Mouse (Mus musculus) lung, postnatal 0 days (tissue): Measurements from ENCODE around the gene Atpif1. TPM values are rescaled to one million over a fixed set of nuclear protein-coding genes. Genes with fewer than 3 reads are reported as not detected.

Experiments used
- ATAC-seq: fragments of 200-750 bp; cut with Nextera tagmentation; 2 replicates; pipeline ENCODE4 v1.8.0; 2017; ENCODE audit warnings: moderate library complexity
- DNase-seq: peaks from one replicate; pipeline ENCODE4 v3.0.0-alpha.2; 2016; ENCODE audit warnings: low spot score
- H3K27ac ChIP-seq: fragments of 300-500 bp; sonication (generic); 2 replicates; pipeline ENCODE4 v1.5.1; 2014; ENCODE audit warnings: antibody characterized with exemption, mild to moderate bottlenecking, low read length, mixed read lengths
- H3K27me3 ChIP-seq: fragments of 300-500 bp; sonication (generic); replicated peaks from 2 replicates; pipeline ENCODE4 v1.6.1; 2014; ENCODE audit warnings: low read length, mixed read lengths; ENCODE audit not compliant: insufficient read depth
- H3K36me3 ChIP-seq: fragments of 300-500 bp; sonication (generic); 2 replicates; pipeline ENCODE4 v1.6.1; 2014; ENCODE audit warnings: low read length, mixed read lengths; ENCODE audit not compliant: insufficient read depth
- H3K4me1 ChIP-seq: fragments of 300-500 bp; sonication (generic); 2 replicates; pipeline ENCODE4 v1.6.1; 2014; ENCODE audit warnings: antibody characterized with exemption, low read depth, low read length, mixed read lengths; ENCODE audit not compliant: insufficient read depth
- H3K4me2 ChIP-seq: fragments of 300-500 bp; sonication (generic); replicated peaks from 2 replicates; pipeline ENCODE4 v1.6.1; 2014; ENCODE audit warnings: low read depth, mild to moderate bottlenecking, low read length, moderate library complexity, mixed read lengths
- H3K4me3 ChIP-seq: fragments of 300-500 bp; sonication (generic); 2 replicates; pipeline ENCODE4 v1.5.1; 2014; ENCODE audit warnings: low read depth, low read length
- H3K9ac ChIP-seq: fragments of 300-500 bp; sonication (generic); replicated peaks from 2 replicates; pipeline ENCODE4 v1.6.1; 2014; ENCODE audit warnings: low read depth, mild to moderate bottlenecking
- H3K9me3 ChIP-seq: fragments of 300-500 bp; sonication (generic); 2 replicates; pipeline ENCODE4 v1.6.1; 2016; ENCODE audit warnings: low read length, mixed read lengths
- CTCF ChIP-seq: IDR thresholded peaks from 2 replicates; pipeline ENCODE4 v1.5.1; 2016; ENCODE audit warnings: antibody characterized with exemption, mild to moderate bottlenecking
- EP300 ChIP-seq: IDR thresholded peaks from 2 replicates; pipeline ENCODE4 v1.6.1; 2016; ENCODE audit warnings: antibody characterized with exemption, mild to moderate bottlenecking, control low read depth
- WGBS: fragments of 180-500 bp; shearing (Covaris S2); extraction: QIAGEN DNeasy Blood & Tissue Kit; methylation state at CpG from one replicate; pipeline ENCODE4 v1.1.7; 2014; 5-methylcytosine and 5-hydroxymethylcytosine counted together
- polyA plus RNA-seq: library from polyadenylated mRNA; unstranded; fragments of >200 nt; fragmentation: Nextera tagmentation; extraction: Ambion mirVana; gene quantifications from 2 replicates; pipeline ENCODE4 v1.2.1, GENCODE M21; 2015

The Atpif1 gene
- polyA plus RNA-seq, 1 experiment from 2014 or later, result 732 TPM

DNA sequence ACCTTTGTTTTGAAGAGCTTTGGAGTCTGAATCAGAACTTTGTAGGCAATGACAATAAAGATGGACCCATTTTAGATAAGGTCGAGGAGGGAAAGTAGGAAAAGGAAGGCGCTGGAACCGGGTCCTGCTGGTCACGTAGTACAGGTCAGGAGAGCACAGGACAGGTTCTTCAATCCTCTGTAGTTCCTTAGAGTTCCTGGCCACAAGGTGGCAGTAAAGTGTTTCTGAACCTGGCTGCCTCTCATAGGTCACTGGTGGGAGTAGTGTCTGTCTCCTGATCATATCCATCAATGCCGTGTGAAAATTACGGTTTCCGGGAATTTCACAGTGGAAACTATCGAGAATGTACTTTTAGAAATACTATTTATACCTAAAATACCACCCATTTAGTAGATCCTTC is 12.4 kb upstream of the Atpif1 start:
- 23% methylated on average over 8 of the region's 8 CpGs for WGBS
- peak; percentile 73 for ATAC-seq
- no peak for TF ChIP-seq EP300
- TF ChIP-seq CTCF, result peak; percentile 81
- Histone ChIP-seq H3K27me3 (no peaks in the 10 kb centered on the region), H3K9me3 (no peaks in the 10 kb centered on the region), H3K4me3 (no peak overlapping the region), H3K27ac (no peak overlapping the region), H3K9ac (no peak overlapping the region), H3K4me2 (no peak overlapping the region), H3K36me3 (peaks cover 52% of the 10 kb centered on the region), H3K4me1 (no peaks in the 10 kb centered on the region)
- peak; percentile 78 for DNase-seq

GRCm38 (mm10) chr4:132542724-132543123 is 9.3 kb upstream of the Atpif1 start:
- no peaks in the 10 kb centered on the region for H3K27me3 ChIP-seq
- peaks cover 47% of the 10 kb centered on the region for H3K36me3 ChIP-seq
- no peak overlapping the region for H3K4me3 ChIP-seq
- H3K9me3 ChIP-seq, result no peaks in the 10 kb centered on the region
- H3K4me1 ChIP-seq, result no peaks in the 10 kb centered on the region
- no peak for ATAC-seq
- 35% methylated on average over 1 of the region's 1 CpGs for WGBS
- peak; percentile 16; the same call in 1 of the 2 replicates for TF ChIP-seq CTCF
- TF ChIP-seq EP300, result no peak
- no peak overlapping the region for H3K27ac ChIP-seq
- no peak overlapping the region for H3K4me2 ChIP-seq
- no peak for DNase-seq
- no peak overlapping the region for H3K9ac ChIP-seq

DNA sequence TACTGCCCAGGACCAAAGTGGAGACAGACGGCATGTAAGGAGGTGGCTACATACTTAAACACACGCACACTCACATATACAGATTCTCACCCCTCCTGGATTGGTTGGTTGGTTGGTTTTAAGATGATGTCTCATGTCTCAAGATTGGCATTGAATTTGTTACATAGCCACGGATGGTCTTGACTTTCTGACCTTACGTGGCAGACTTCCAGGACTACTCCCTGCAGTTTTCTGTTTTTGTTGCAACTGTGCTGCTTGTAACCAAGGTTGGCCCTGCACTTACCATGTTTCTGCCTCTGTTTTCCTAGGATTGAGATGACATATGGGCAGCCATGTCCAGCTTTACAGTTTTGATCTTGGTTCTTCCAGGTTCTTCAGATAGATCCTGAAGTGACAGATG is 8.0 kb upstream of the Atpif1 start:
- no peaks in the 10 kb centered on the region for H3K4me1 ChIP-seq
- DNase-seq (no peak), ATAC-seq (no peak)
- no peak overlapping the region for H3K4me2 ChIP-seq
- H3K4me3 ChIP-seq, result no peak overlapping the region
- TF ChIP-seq CTCF, result no peak
- TF ChIP-seq EP300, result no peak
- peaks cover 36% of the 10 kb centered on the region for H3K36me3 ChIP-seq
- no peaks in the 10 kb centered on the region for H3K27me3 ChIP-seq
- no peaks in the 10 kb centered on the region for H3K9me3 ChIP-seq
- H3K27ac ChIP-seq, result no peak overlapping the region
- no peak overlapping the region for H3K9ac ChIP-seq
- WGBS, result 77% methylated on average over 4 of the region's 4 CpGs

DNA sequence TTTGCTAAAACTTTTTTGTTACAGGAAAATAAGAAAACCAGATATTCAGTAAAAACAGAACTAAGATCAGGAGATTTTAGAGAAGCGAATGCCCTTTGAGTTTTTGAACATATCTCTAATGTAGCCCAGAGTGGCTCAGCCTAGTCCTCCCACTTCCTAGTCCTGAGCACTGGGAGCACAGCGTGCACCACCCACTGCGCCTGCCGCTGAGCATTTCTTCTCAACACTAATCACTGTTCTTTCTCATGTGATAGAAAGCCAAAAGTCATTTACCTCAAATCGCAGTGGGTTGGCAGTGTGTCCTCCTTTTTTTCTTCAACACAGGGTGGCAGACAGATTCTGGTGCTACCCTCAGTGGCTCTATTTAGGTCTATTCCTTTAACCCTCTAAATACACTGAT is 6.0 kb upstream of the Atpif1 start:
- TF ChIP-seq EP300 (no peak), CTCF (no peak)
- Histone ChIP-seq H3K9ac (no peak overlapping the region), H3K27ac (no peak overlapping the region), H3K27me3 (no peaks in the 10 kb centered on the region), H3K4me1 (no peaks in the 10 kb centered on the region; the same call in 1 of the 2 replicates), H3K36me3 (peaks cover 33% of the 10 kb centered on the region), H3K4me2 (no peak overlapping the region), H3K9me3 (no peaks in the 10 kb centered on the region), H3K4me3 (no peak overlapping the region)
- DNase-seq (no peak), ATAC-seq (no peak)
- 91% methylated on average over 5 of the region's 5 CpGs for WGBS

DNA sequence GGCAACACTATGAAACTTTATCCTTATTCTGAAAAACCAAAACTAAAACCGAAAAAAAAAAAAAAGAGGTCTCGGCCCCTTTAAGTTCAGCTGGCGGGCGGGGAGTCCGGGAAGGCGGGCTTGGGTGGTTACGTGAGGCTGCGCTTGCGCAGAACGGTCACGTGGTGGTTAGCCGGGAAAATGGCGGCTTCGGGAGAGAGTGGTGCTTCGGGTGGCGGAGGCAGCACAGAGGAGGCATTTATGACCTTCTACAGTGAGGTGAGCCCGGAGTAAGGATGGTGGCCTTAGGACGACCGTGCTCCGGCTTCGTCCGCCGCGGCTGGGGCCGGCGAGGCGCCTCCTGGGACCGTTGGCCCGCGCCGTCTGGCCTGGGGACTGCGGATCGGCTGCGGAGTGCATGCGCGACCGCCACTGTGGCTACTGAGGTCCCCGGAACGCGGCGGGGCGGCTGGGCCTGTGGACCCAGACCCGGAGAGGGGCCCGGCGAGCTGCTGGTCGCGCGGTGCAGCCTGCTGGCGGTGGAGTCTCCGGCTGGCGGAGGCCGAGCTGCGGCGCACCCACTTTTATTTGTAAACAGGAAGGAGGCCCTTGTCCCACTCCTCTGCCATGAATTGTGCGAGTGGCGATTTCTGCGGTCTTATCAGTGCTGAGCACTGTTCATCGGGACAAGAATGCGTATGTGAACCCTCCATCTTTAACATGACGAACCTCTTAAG is 2.1 kb upstream of the Atpif1 start, which contains the start of gene Dnajc8:
Gene Dnajc8, plus strand, starts transcription at position 145 of the 716 bp plus-strand sequence.
- H3K9me3 ChIP-seq, result no peaks in the 10 kb centered on the region
- ATAC-seq (peak; percentile 85), DNase-seq (peak; percentile 95)
- peak within 1 kb of the TSS; percentile 63 for H3K4me2 ChIP-seq
- TF ChIP-seq CTCF (no peak), EP300 (no peak)
- peaks cover 10% of the 10 kb centered on the region; the same call in 1 of the 2 replicates for H3K36me3 ChIP-seq
- peaks cover 6% of the 10 kb centered on the region; the same call in 1 of the 2 replicates for H3K4me1 ChIP-seq
- H3K4me3 ChIP-seq, result peak within 1 kb of the TSS; percentile 100
- no peaks in the 10 kb centered on the region for H3K27me3 ChIP-seq
- WGBS, result under 1% methylated on average over 59 of the region's 60 CpGs
- peak within 1 kb of the TSS; percentile 96 for H3K27ac ChIP-seq
- peak within 1 kb of the TSS; percentile 97 for H3K9ac ChIP-seq

DNA sequence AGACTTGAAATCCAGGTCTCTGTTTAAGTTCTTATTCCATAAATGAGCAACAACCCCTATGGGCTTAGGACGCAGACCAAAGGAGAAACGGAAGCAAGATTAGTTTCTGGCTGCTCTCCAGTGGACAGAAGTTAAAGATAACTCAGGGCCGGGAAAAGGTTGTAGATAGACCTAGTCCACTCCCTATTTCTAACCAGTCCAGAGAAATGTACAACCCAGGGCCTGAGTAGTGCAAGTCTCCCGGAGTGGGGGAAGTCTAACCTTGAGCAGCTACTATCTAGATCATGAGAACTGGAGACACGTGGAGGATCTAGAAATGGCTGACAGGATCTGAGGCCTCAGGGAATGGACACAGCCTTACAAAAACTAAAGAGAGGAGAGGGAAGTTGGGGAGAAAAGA is 963 bp downstream of the Atpif1 start:
- peak overlapping the region; percentile 72 for H3K4me3 ChIP-seq
- ATAC-seq (no peak), DNase-seq (no peak)
- peak overlapping the region; percentile 82 for H3K27ac ChIP-seq
- peak overlapping the region; percentile 65 for H3K9ac ChIP-seq
- H3K4me1 ChIP-seq, result peaks cover 6% of the 10 kb centered on the region; the same call in 1 of the 2 replicates
- no peaks in the 10 kb centered on the region for H3K9me3 ChIP-seq
- peak overlapping the region; percentile 71 for H3K4me2 ChIP-seq
- 1% methylated on average over 5 of the region's 5 CpGs for WGBS
- H3K36me3 ChIP-seq, result no peaks in the 10 kb centered on the region
- H3K27me3 ChIP-seq, result no peaks in the 10 kb centered on the region
- TF ChIP-seq EP300, result no peak
- TF ChIP-seq CTCF, result no peak
